Mouse (Mus musculus) gastrocnemius, postnatal 14 days (tissue): ENCODE results near the gene Kif22. TPM values are rescaled to one million over a fixed set of nuclear protein-coding genes. Genes with fewer than 3 reads are reported as not detected.

ENCODE experiments used
- DNase-seq: peaks from one replicate; pipeline ENCODE4 v3.0.0; 2021; ENCODE audit warnings: mixed read lengths
- intact Hi-C: fragments of 180-260 bp; cut with DNase I; formaldehyde crosslinking; loops from one replicate; pipeline ENCODE4 v1.15.1; 2025; ENCODE audit warnings: low total_unique reads
- total RNA-seq, 2 experiments: library from RNA; stranded (reverse); gene quantifications; 2 replicates each; pipeline ENCODE4 v1.2.3; 2021

Gene Kif22
- total RNA-seq, 2 experiments from 2014 or later = 5.1 to 6.0 TPM

GRCm38 (mm10) chr7:127065538-127065937, 23.3 kb upstream of the Kif22 start:
- intact Hi-C loops = no loop called here
- DNase-seq = no peak

GRCm38 (mm10) chr7:127055026-127055585, 12.8 kb upstream of the Kif22 start:
- intact Hi-C loops = no loop called here
- DNase-seq = no peak

- intact Hi-C loops = no loop called here
- DNase-seq = no peak
These were observed 11.0 kb downstream of the Kif22 start for GRCm38 (mm10) chr7:127031244-127031643.

DNA sequence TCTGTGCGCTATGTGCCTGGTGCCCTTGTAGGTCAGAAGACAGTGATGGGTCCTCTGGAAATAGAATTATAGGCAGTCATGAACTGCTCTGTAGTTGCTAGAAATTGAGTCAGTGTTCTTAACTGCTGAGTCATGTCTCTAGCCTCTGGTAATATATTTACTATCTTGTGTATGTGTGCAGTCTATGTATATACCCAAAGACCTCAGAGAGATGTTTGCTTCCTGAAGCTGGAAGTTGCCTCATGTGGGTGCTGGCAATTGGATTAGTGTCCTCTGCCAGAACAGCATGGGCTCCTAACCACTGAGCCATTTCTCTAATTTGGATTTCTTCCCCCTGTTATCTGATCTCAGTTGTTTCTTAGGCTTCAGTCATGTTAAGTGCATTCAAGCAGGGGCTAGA, 12.1 kb downstream of the Kif22 start:
- no peak for DNase-seq
- intact Hi-C loops = no loop called here

GRCm38 (mm10) chr7:127027885-127028284, 14.4 kb downstream of the Kif22 start:
- intact Hi-C loops = no loop called here

DNA sequence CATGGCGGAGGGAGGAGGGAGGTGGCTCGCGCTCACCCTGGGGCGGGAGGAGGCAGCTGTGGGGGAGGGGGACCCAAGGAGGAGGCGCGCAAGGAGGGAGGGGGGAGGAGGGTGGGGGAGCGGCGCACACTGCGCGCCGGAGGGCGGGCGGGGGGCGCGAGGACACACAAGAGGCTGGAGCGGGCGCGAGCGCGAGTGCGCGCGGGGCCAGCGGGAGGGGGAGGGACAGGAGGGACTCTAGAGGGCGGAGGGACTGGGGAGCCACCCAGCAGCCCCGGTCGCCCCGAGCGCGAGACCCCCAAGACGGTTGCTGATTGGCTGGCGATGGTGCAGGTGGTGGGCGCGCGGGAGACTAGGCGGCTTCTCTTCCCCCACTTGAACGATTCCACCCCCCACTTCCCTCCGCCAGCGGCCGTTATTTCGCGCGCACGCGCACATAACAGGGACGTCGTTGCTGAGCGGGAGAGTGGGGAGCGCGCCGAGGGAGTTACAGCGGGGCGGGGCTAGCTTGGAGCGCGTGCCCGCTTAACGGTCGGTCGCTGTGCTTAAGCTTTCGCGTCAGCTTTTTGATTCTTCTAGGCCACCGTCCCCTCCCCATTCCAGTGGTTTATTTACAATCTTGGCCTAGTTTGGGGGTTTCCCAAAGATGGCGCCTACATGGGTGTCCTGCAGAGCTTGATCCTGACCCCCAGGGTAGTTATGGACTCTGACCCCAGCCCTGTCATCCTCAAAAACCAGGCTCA, 15.1 kb downstream of the Kif22 start, which contains the start of gene Maz:
Maz (minus strand) TSS at position 54 of the 743 bp plus-strand sequence.
- DNase-seq = peak; percentile 100
- intact Hi-C loops = no loop called here

More at GRCm38 (mm10) chr7:127027885-127028284, 14.4 kb downstream of the Kif22 start:
- DNase-seq = no peak

DNA sequence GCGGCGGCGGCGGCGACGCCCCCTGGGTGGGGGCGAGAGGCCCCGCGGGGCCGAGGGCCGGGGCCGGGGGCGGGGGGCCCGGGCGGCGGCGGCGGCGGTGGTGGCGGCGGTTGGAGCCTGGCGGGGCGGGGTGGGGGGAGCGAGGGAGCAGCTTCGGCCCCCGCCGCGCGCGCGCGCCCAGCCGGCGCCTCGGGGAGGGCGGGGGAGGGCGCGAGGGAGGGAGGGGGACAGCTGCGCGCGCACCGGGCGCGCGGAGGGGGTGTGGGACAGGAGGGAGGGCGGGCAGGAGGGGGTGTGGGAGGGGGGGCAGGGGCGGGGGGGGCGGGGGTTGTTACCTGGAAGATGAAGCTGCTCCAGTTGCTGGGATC, 15.7 kb downstream of the Kif22 start:
- no peak for DNase-seq
- intact Hi-C loops = no loop called here

DNA sequence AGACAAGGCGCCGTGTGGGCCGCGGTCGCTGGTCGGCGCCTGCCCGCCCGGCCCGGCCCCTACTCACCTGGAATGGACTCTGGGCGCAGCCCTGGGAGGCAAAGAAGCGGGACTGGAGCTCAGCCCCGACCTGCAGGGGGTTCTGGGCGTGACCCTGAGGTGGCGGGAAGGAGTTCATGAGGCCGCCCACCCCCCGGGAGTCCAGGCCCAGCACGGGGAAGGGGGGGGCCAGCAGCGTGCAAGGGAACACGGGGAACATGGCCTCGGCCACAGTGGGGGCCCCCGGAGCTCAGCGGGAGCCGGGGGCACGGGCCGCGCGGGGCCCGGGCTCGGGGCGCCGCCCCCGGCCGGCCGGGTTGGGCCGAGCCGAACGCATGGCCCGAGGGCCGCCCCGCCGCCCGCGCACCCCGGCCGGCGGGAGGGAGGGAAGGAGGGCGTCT, 16.1 kb downstream of the Kif22 start:
- DNase-seq = peak; percentile 68
- intact Hi-C loops = no loop called here

- intact Hi-C loops = no loop called here
- DNase-seq = peak; percentile 54
These were observed 16.6 kb downstream of the Kif22 start for GRCm38 (mm10) chr7:127025556-127026160.

GRCm38 (mm10) chr7:127024755-127025555, 17.3 kb downstream of the Kif22 start:
- intact Hi-C loops = no loop called here
- DNase-seq = peak; percentile 72

DNA sequence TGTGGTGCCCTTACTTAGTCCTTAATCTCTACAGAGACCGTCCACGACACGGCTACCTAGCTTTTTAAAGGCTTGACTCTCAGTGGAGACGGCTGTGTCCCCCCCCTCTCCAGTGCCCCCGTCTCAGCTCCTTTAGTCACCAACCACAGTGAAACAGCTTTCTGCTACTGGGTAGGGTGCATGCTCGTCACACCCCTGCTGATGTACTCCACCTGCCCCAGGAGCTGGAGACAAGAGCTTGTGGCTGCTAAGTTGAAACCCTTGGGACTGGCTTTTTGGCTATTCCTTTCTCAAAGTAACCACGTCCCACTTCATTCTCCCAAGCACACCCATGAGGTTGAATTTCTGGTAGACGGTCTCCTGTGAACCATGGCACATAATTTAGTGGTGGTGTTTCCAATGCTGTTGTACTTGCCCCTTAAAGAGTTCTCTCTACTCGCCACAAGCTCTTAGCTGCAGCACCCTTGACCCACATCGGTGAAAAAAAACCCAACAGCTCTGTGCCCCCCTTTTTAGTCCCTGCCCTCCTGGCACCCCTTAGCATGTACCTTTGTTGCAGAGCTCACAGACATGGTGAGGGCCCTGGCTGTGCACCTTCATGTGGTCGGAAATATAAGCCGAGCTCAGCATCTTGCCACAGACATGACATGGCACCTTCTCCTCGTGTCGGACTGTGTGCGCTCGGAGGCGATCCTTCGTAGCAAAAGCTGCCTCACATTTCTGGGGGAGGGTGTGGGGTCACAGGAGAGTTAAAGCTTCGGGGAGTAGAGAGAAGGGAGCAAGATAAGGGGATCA, 18.2 kb downstream of the Kif22 start:
- intact Hi-C loops = no loop called here
- no peak for DNase-seq

- intact Hi-C loops = no loop called here
- no peak for DNase-seq
These were observed 19.0 kb downstream of the Kif22 start for GRCm38 (mm10) chr7:127023272-127023691.

- intact Hi-C loops = no loop called here
- no peak for DNase-seq
These were observed 19.6 kb downstream of the Kif22 start for GRCm38 (mm10) chr7:127022528-127023271.

- intact Hi-C loops = no loop called here
- DNase-seq = no peak
These were observed 20.4 kb downstream of the Kif22 start for GRCm38 (mm10) chr7:127021563-127022527.

GRCm38 (mm10) chr7:127020901-127021562, 21.2 kb downstream of the Kif22 start, which contains the start of the genes Gm42742 and Prrt2:
TSS of gene Gm42742 (minus strand) at chr7:127021097.
TSS of gene Prrt2 (minus strand) at chr7:127021211.
- intact Hi-C loops = no loop called here
- peak; percentile 64 for DNase-seq

DNA sequence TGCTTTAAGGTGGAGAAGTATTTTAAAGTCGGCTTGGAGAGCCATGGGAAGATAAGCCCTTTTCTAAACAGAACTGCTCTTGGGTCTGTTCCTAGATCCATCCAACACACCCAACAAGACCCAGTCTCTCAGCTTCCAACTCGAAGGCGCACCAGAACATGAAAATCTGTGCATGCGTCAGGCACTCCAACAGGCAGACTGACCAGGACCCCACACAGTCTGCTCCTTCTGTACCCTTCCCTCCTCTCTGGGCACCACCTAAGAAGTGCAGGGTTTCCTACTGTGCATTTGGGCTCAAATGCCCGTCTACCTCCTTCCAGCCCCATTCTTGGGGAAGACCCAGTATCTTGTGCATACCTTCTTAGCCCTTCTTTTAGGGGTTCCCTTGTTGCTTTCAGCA, 21.8 kb downstream of the Kif22 start:
- DNase-seq = no peak
- intact Hi-C loops = no loop called here

DNA sequence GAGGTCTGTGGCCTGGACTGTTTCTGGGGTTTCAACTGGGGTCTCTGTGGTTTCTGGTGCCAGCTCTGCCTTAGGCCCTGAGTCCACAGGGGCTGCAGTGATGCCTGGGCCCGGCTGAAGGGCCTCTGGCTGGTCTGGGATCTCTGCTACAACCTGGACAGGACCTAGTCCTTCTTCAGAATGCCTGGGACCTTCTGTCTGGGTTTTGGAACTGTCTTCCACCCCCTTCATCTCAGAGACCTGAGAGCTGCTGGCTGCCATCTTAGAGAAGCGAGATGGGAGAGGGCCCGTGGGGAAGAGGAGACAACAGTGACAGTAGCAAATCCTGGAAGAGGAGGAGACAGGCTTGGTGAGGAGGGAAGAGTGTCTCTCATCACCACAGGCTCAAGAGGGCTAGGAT, 22.2 kb downstream of the Kif22 start:
- intact Hi-C loops = no loop called here
- DNase-seq = no peak
